Comparison of ENCODE assay signal across 23 mouse cellular contexts in genomic region chr7:97803116-97803515, GRCm38 (mm10). TPM values are rescaled to one million over a fixed set of nuclear protein-coding genes. Genes with fewer than 3 reads are reported as not detected.
DNase-seq lines count a peak whose midpoint lies in the region; ATAC-seq and TF ChIP-seq lines count a peak whose summit lies in the region.
"Had no signal": no experiment of that assay in that cellular context is flagged by ENCODE, and none has a peak within 500 bp of the region (broad histone marks: within the 10 kb centered on the region; RNA-seq: fewer than 3 reads in every experiment).

No protein-coding gene starts in this region.

- no peak overlapping the region for H3K4me2 ChIP-seq in forebrain, embryonic 12.5 days
- no peak overlapping the region for H3K4me2 ChIP-seq in forebrain, embryonic 11.5 days (ENCODE audit: low read depth, low read length, severe bottlenecking)
- H3K4me2 ChIP-seq in midbrain, embryonic 11.5 days, result no peak overlapping the region
- H3K4me2 ChIP-seq in midbrain, postnatal 0 days (ENCODE audit: low read depth, low read length, poor library complexity, severe bottlenecking), result no peak overlapping the region
- H3K4me2 ChIP-seq in hindbrain, embryonic 13.5 days, result no peak overlapping the region
- H3K4me2 ChIP-seq: heart, embryonic 15.5 days; liver, embryonic 15.5 days; lung, embryonic 15.5 days had no signal

- DNase-seq in forebrain, embryonic 11.5 days (ENCODE audit: low spot score), result no peak
- no peak for DNase-seq in midbrain, embryonic 11.5 days (ENCODE audit: low spot score, missing footprints)
- DNase-seq in midbrain, postnatal 0 days (ENCODE audit: low spot score), result no peak
- no peak for DNase-seq in right cerebral cortex, adult 2 months (ENCODE audit: low spot score in 2 of 2)
- no peak for DNase-seq in cerebellum, adult 11-12 months
- DNase-seq in ovary, adult 18-20 months (ENCODE audit: low spot score), result no peak
- DNase-seq: adrenal gland, postnatal 10 days; cerebellum, adult 9-10 months; gastrocnemius, postnatal 36 days; heart, postnatal 36 days; kidney, adult 18-20 months; liver; lung, postnatal 36 days; right cerebral cortex, postnatal 14 days had no signal

- no peaks in the 10 kb centered on the region for H3K9me3 ChIP-seq in forebrain, embryonic 12.5 days
- H3K9me3 ChIP-seq in forebrain, embryonic 11.5 days (ENCODE audit: control insufficient read depth, low read length), result no peaks in the 10 kb centered on the region
- no peaks in the 10 kb centered on the region for H3K9me3 ChIP-seq in midbrain, embryonic 11.5 days (ENCODE audit: control insufficient read depth, low read length)
- no peaks in the 10 kb centered on the region for H3K9me3 ChIP-seq in midbrain, postnatal 0 days (ENCODE audit: low read length)
- no peaks in the 10 kb centered on the region for H3K9me3 ChIP-seq in hindbrain, embryonic 13.5 days
- H3K9me3 ChIP-seq: G1E; heart, embryonic 15.5 days; limb, embryonic 10.5 days; liver, embryonic 15.5 days; lung, embryonic 15.5 days had no signal

- WGBS in forebrain, embryonic 12.5 days, result 18% methylated on average over 2 of the region's 2 CpGs
- WGBS in forebrain, embryonic 11.5 days, result 17% methylated on average over 2 of the region's 2 CpGs
- 30% methylated on average over 2 of the region's 2 CpGs for WGBS in midbrain, embryonic 11.5 days
- WGBS in midbrain, postnatal 0 days, result 45% methylated on average over 2 of the region's 2 CpGs
- WGBS in hindbrain, embryonic 13.5 days, result 22% methylated on average over 2 of the region's 2 CpGs

- no peak overlapping the region for H3K9ac ChIP-seq in forebrain, embryonic 12.5 days
- H3K9ac ChIP-seq in forebrain, embryonic 11.5 days (ENCODE audit: low read length), result no peak overlapping the region
- H3K9ac ChIP-seq in midbrain, embryonic 11.5 days (ENCODE audit: low read length), result no peak overlapping the region
- H3K9ac ChIP-seq in midbrain, postnatal 0 days (replicated peaks; ENCODE audit: low read length, poor library complexity, severe bottlenecking), result no peak overlapping the region
- no peak overlapping the region for H3K9ac ChIP-seq in hindbrain, embryonic 13.5 days
- H3K9ac ChIP-seq: heart, embryonic 15.5 days; liver, embryonic 15.5 days; lung, embryonic 15.5 days had no signal

- no peaks in the 10 kb centered on the region for H3K27me3 ChIP-seq in forebrain, embryonic 12.5 days
- H3K27me3 ChIP-seq in forebrain, embryonic 11.5 days (ENCODE audit: control insufficient read depth, insufficient read depth, low read length), result no peaks in the 10 kb centered on the region
- no peaks in the 10 kb centered on the region for H3K27me3 ChIP-seq in midbrain, embryonic 11.5 days (ENCODE audit: control insufficient read depth, insufficient read depth, low read length)
- H3K27me3 ChIP-seq in midbrain, postnatal 0 days (ENCODE audit: insufficient read depth, low read length), result no peaks in the 10 kb centered on the region
- no peaks in the 10 kb centered on the region for H3K27me3 ChIP-seq in hindbrain, embryonic 13.5 days
- H3K27me3 ChIP-seq: heart, embryonic 15.5 days; liver, embryonic 15.5 days; lung, embryonic 15.5 days had no signal

- ATAC-seq in forebrain, embryonic 12.5 days (ENCODE audit: low FRiP score), result no peak
- ATAC-seq in forebrain, embryonic 11.5 days (replicated peaks; ENCODE audit: low FRiP score), result no peak
- no peak for ATAC-seq in midbrain, embryonic 11.5 days (ENCODE audit: low FRiP score)
- ATAC-seq in midbrain, postnatal 0 days (ENCODE audit: low FRiP score), result no peak
- no peak for ATAC-seq in hindbrain, embryonic 13.5 days (ENCODE audit: low FRiP score)
- ATAC-seq: inflammation-experienced regulatory T-cells, adult 6 months had no signal

- no peak overlapping the region for H3K4me3 ChIP-seq in forebrain, embryonic 12.5 days (replicated peaks)
- H3K4me3 ChIP-seq in forebrain, embryonic 11.5 days (ENCODE audit: low read depth, low read length), result no peak overlapping the region
- no peak overlapping the region for H3K4me3 ChIP-seq in midbrain, embryonic 11.5 days (ENCODE audit: low read depth, low read length)
- no peak overlapping the region for H3K4me3 ChIP-seq in midbrain, postnatal 0 days (ENCODE audit: low read depth, low read length)
- no peak overlapping the region for H3K4me3 ChIP-seq in hindbrain, embryonic 13.5 days
- H3K4me3 ChIP-seq: heart, embryonic 15.5 days; limb, embryonic 10.5 days; liver, embryonic 15.5 days; lung, embryonic 15.5 days; megakaryocyte, embryonic 14.5 days had no signal

- peaks cover 38% of the 10 kb centered on the region for H3K4me1 ChIP-seq in forebrain, embryonic 12.5 days
- H3K4me1 ChIP-seq in forebrain, embryonic 11.5 days (replicated peaks; ENCODE audit: control insufficient read depth, insufficient read depth, low read length), result peaks cover 2% of the 10 kb centered on the region; the same call in 1 of the 2 replicates
- peaks cover 37% of the 10 kb centered on the region for H3K4me1 ChIP-seq in midbrain, embryonic 11.5 days (ENCODE audit: control insufficient read depth, insufficient read depth, low read length)
- H3K4me1 ChIP-seq in midbrain, postnatal 0 days (ENCODE audit: insufficient read depth, low read length), result no peaks in the 10 kb centered on the region
- H3K4me1 ChIP-seq in hindbrain, embryonic 13.5 days (replicated peaks), result peaks cover 14% of the 10 kb centered on the region
- H3K4me1 ChIP-seq: heart, embryonic 15.5 days; limb, embryonic 10.5 days; liver, embryonic 15.5 days; lung, embryonic 15.5 days; megakaryocyte, embryonic 14.5 days had no signal

- no peak for TF ChIP-seq CTCF in midbrain, postnatal 0 days (IDR thresholded peaks at IDR 0.05)

- no peaks in the 10 kb centered on the region for H3K36me3 ChIP-seq in forebrain, embryonic 12.5 days (replicated peaks)
- no peaks in the 10 kb centered on the region for H3K36me3 ChIP-seq in forebrain, embryonic 11.5 days (ENCODE audit: control insufficient read depth, insufficient read depth, low read length)
- H3K36me3 ChIP-seq in midbrain, embryonic 11.5 days (ENCODE audit: control insufficient read depth, insufficient read depth, low read length), result no peaks in the 10 kb centered on the region
- H3K36me3 ChIP-seq in midbrain, postnatal 0 days (ENCODE audit: insufficient read depth, low read length), result no peaks in the 10 kb centered on the region
- H3K36me3 ChIP-seq in hindbrain, embryonic 13.5 days, result no peaks in the 10 kb centered on the region
- H3K36me3 ChIP-seq: G1E; heart, embryonic 15.5 days; limb, embryonic 10.5 days; liver, embryonic 15.5 days; lung, embryonic 15.5 days had no signal

- peak overlapping the region; percentile 39 for H3K27ac ChIP-seq in forebrain, embryonic 12.5 days
- no peak overlapping the region for H3K27ac ChIP-seq in forebrain, embryonic 11.5 days (ENCODE audit: low read depth, low read length)
- H3K27ac ChIP-seq in midbrain, embryonic 11.5 days (ENCODE audit: low read depth, low read length), result peak overlapping the region; percentile 44
- no peak overlapping the region for H3K27ac ChIP-seq in midbrain, postnatal 0 days (ENCODE audit: low read depth, low read length)
- peak overlapping the region; percentile 35; the same call in 1 of the 2 replicates for H3K27ac ChIP-seq in hindbrain, embryonic 13.5 days
- H3K27ac ChIP-seq: heart, embryonic 15.5 days; limb, embryonic 10.5 days; liver, embryonic 15.5 days; lung, embryonic 15.5 days had no signal

RNA-seq across cellular contexts. Expression of gene Pak1, which starts 14.8 kb away (rescaled TPM):
- polyA plus RNA-seq in forebrain, embryonic 12.5 days (2016; fragmentation: Nextera tagmentation; extraction: Ambion mirVana), result 91.2 and 96.3 TPM in 2 replicates
- polyA plus RNA-seq in forebrain, embryonic 11.5 days (2014; fragmentation: Nextera tagmentation; extraction: Ambion mirVana), result 72.2 and 87.2 TPM in 2 replicates
- polyA plus RNA-seq in midbrain, embryonic 11.5 days (2014; fragmentation: Nextera tagmentation; extraction: Ambion mirVana), result 120 and 125 TPM in 2 replicates
- 162 and 193 TPM in 2 replicates for total RNA-seq in midbrain, postnatal 0 days (2014; rRNA removed)
- 131 TPM in 2 replicates for polyA plus RNA-seq in midbrain, postnatal 0 days (2015; fragmentation: Nextera tagmentation; extraction: Ambion mirVana)
- polyA plus RNA-seq in hindbrain, embryonic 13.5 days (2015; fragmentation: Nextera tagmentation; extraction: Ambion mirVana), result 130 and 132 TPM in 2 replicates

Comparison
In these comparisons a context has a peak if more than half of its experiments do, and no peak if none do; other contexts are left out.
1. H3K27ac ChIP-seq: peak in forebrain, embryonic 12.5 days (single experiment), midbrain, embryonic 11.5 days (single experiment) and hindbrain, embryonic 13.5 days (single experiment); none in forebrain, embryonic 11.5 days (single experiment) and midbrain, postnatal 0 days (single experiment).